Mouse (Mus musculus): Measurements from ENCODE around the gene Zfp69.
A peak's percentile ranks its signal among the peaks of the same experiment; 100 is the strongest.

The Zfp69 gene

GRCm38 (mm10) chr4:120885208-120886120 lies 66.0 kb downstream of the Zfp69 start:
- peak in 1 of 2 experiments; percentile 20 for DNase-seq

GRCm38 (mm10) chr4:120882002-120882625 lies 69.4 kb downstream of the Zfp69 start:
- DNase-seq, result no peak

GRCm38 (mm10) chr4:120880731-120881432 lies 70.6 kb downstream of the Zfp69 start:
- DNase-seq, result no peak
